Mouse (Mus musculus) heart, postnatal 0 days (tissue): Measurements from ENCODE around the gene Tmie.

Source experiments
- CTCF ChIP-seq: IDR thresholded peaks from 2 replicates; pipeline ENCODE4 v1.5.1; 2016; ENCODE audit warnings: antibody characterized with exemption, control low read depth, low read depth
- EP300 ChIP-seq: IDR thresholded peaks from 2 replicates; pipeline ENCODE4 v1.6.1; 2016; ENCODE audit warnings: antibody characterized with exemption, low read depth

DNA sequence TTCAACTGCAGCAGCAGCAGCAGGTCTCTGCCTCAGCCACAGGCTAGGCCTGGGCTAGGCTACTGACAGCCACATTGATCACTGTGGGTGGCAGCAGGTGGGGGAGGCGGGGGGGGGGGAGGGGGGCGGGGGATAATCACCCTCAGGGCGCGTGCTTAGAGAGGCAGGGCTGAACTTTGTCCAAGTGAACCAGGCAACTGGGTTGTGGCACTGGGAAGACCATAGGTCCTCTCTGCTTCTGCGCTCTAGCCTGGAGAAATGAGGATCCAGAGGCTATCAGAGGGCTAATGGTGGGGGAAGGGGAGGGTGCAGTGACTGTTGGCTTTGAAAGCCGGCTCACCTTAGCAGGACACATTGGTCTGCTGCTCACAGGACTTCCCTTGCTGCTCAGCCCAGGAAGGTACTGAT is 4.6 kb downstream of the Tmie start:
- TF ChIP-seq CTCF = no peak
- no peak for TF ChIP-seq EP300
